ENCODE assay signal across 34 mouse cellular contexts in genomic region chr4:138816166-138816565, GRCm38 (mm10). TPM values are rescaled to one million over a fixed set of nuclear protein-coding genes. Genes with fewer than 3 reads are reported as not detected.
"Had no signal": no experiment of that assay in that cellular context is flagged by ENCODE, and none has a peak within 500 bp of the region (broad histone marks: within the 10 kb centered on the region; RNA-seq: fewer than 3 reads in every experiment).

No protein-coding gene starts in this region.

- H3K27ac ChIP-seq: gastrocnemius, adult 2 months; heart, adult 2 months; heart, embryonic 13.5 days; heart, embryonic 15.5 days; hindbrain, embryonic 13.5 days; hindbrain, embryonic 15.5 days; hindbrain, postnatal 0 days; kidney, embryonic 15.5 days; kidney, postnatal 0 days; limb, embryonic 13.5 days; limb, embryonic 15.5 days; liver, embryonic 12.5 days had no signal

- H3K27me3 ChIP-seq: hindbrain, embryonic 13.5 days; hindbrain, embryonic 15.5 days; limb, embryonic 13.5 days; limb, embryonic 15.5 days had no signal

- DNase-seq: gastrocnemius, adult 2 months; gastrocnemius, postnatal 10 days; gastrocnemius, postnatal 36 days; heart, adult 11 months; heart, adult 2 months; heart, postnatal 14 days; heart, postnatal 36 days; kidney, adult 11 months; kidney, adult 2 months; kidney, adult 9 months; kidney, postnatal 14 days; kidney, postnatal 36 days; layer of hippocampus, adult 9-11 months; layer of hippocampus, postnatal 36 days; left cerebral cortex, postnatal 4 days had no signal

- H3K4me1 ChIP-seq: hindbrain, embryonic 13.5 days; liver, embryonic 12.5 days had no signal

- H3K4me3 ChIP-seq: gastrocnemius, adult 2 months; heart, adult 2 months; heart, embryonic 13.5 days; heart, embryonic 15.5 days; hindbrain, embryonic 13.5 days; hindbrain, embryonic 15.5 days; kidney, embryonic 15.5 days; limb, embryonic 13.5 days; limb, embryonic 15.5 days; liver, embryonic 12.5 days had no signal

- H3K36me3 ChIP-seq: heart, embryonic 13.5 days; heart, embryonic 15.5 days; hindbrain, embryonic 13.5 days; hindbrain, embryonic 15.5 days; kidney, embryonic 15.5 days; limb, embryonic 13.5 days; limb, embryonic 15.5 days; liver, embryonic 12.5 days had no signal

RNA-seq across cellular contexts. Expression of gene Pla2g2d, which starts 40.6 kb away (rescaled TPM):
- polyA plus RNA-seq: heart, embryonic 11.5 days; heart, embryonic 13.5 days; heart, embryonic 15.5 days; heart, postnatal 0 days; limb, embryonic 11.5 days; liver, adult 2 months had no signal

RNA-seq across cellular contexts. Expression of gene Pla2g5, which starts 47.1 kb away (rescaled TPM):
- polyA plus RNA-seq: liver, adult 2 months; liver, embryonic 12.5 days had no signal

RNA-seq across cellular contexts. Expression of gene Gm13030, which starts 57.6 kb away (rescaled TPM):
- polyA plus RNA-seq: gonadal fat pad, adult 2 months; heart, adult 2 months; heart, embryonic 11.5 days; heart, embryonic 13.5 days; heart, embryonic 15.5 days; heart, postnatal 0 days; hindbrain, embryonic 11.5 days; hindbrain, embryonic 13.5 days; hindbrain, embryonic 15.5 days; hindbrain, postnatal 0 days; intestine, embryonic 14.5 days; intestine, embryonic 16.5 days; kidney, adult 2 months; kidney, embryonic 15.5 days; kidney, postnatal 0 days; large intestine, adult 2 months; limb, embryonic 11.5 days; limb, embryonic 13.5 days; limb, embryonic 15.5 days; liver, adult 2 months; liver, embryonic 12.5 days had no signal

RNA-seq across cellular contexts. Expression of gene Pla2g2f, which starts 58.7 kb away (rescaled TPM):
- polyA plus RNA-seq: gonadal fat pad, adult 2 months; heart, embryonic 11.5 days; heart, embryonic 13.5 days; heart, postnatal 0 days; kidney, adult 2 months; kidney, postnatal 0 days; liver, adult 2 months; liver, embryonic 12.5 days had no signal
